Mouse (Mus musculus): ENCODE results near the gene Smyd4. TPM values are rescaled to one million over a fixed set of nuclear protein-coding genes. Genes with fewer than 3 reads are reported as not detected.

Gene Smyd4
- polyA plus RNA-seq, 1 experiment, result 0.67 TPM

GRCm38 (mm10) chr11:75403301-75404052, 55.2 kb downstream of the Smyd4 start:
- TF ChIP-seq GATA1 (IDR thresholded peaks at IDR 0.05; ENCODE audit: low read length), result no peak

DNA sequence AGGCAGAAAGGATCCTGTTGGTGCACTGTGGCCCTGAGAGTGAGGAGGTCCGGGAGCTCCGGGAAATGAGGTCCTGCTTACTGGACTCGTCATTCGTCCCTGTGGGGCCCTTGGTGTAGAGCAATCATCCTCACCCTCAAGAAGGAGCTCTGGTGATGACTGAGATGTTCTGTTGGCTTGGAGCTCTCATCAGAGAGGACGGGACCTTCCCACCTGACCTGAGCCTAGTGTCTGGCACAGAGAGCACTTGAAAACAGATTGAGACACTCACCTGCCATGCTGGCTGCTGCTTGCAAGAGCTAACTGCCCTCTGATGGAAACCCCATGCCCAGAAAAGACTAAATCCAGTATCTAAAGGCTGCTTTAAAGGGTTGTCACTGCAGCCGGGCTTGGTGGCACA, 56.6 kb downstream of the Smyd4 start:
- TF ChIP-seq GATA1 (IDR thresholded peaks at IDR 0.05; ENCODE audit: low read length), result no peak

DNA sequence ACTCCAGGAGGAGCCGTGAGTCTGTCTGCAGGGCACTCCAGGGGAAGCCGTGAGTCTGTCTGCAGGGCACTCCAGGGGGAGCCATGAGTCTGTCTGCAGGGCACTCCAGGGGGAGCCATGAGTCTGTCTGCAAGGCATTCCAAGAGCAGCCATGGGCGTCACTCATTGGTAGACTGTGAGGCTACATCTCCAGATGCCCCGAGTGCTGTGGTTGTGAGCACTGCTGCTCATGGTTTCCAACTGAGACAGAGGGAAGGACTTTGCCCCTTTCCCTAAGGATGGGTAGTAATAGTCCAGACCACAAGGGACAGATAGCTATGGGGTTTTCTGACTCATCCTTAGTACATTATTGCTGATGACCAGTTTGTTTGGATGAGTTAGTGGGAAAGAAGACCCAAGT, 57.9 kb downstream of the Smyd4 start:
- no peak for TF ChIP-seq GATA1 (IDR thresholded peaks at IDR 0.05; ENCODE audit: low read length)

DNA sequence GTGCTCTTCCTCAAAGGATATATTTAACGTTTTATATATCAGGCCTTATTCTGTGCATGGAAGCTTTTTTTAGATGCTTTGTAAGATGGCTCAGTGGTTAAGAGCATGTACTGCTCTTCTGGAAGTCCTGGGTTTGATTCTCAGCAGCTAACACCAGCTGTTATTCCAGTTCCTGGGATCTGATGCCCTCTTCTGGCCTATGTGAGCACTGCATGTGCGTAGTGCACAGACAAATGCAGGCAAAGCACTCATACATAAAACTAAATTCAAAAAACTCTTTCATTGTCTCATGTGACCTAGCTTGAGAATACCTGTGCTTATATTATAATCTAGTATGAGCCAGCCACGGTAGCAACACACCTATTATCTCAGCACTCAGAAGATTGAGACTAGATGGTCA, 58.6 kb downstream of the Smyd4 start:
- TF ChIP-seq GATA1 (IDR thresholded peaks at IDR 0.05; ENCODE audit: low read length), result no peak

GRCm38 (mm10) chr11:75409679-75410575, 61.7 kb downstream of the Smyd4 start:
- TF ChIP-seq GATA1 (IDR thresholded peaks at IDR 0.05; ENCODE audit: low read length), result no peak

GRCm38 (mm10) chr11:75410591-75410990, 62.4 kb downstream of the Smyd4 start:
- no peak for TF ChIP-seq GATA1 (IDR thresholded peaks at IDR 0.05; ENCODE audit: low read length)

- no peak for TF ChIP-seq GATA1 (IDR thresholded peaks at IDR 0.05; ENCODE audit: low read length)
Measured at GRCm38 (mm10) chr11:75415096-75415495, 66.9 kb downstream of the Smyd4 start.

GRCm38 (mm10) chr11:75415994-75416393, 67.8 kb downstream of the Smyd4 start:
- TF ChIP-seq GATA1 (IDR thresholded peaks at IDR 0.05; ENCODE audit: low read length), result no peak

DNA sequence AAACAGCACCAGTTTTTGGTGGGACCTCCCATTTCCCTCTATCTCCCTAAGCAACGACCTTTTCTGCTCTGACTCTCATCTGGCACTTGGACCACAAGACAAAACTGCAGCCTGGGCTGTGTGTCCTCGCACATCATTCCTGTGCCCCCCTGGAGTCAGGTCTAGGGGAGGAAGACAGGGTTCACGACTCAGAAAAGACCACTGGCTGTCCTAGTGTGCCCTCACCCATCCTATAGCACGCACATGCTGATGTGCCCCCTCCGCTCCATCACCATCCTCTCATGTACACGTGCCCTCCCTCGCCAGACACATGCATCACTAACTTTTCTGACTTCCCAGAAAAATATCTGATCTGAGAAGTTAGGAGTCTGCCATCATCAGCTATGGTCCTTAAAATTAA, 71.8 kb downstream of the Smyd4 start:
- TF ChIP-seq GATA1 (IDR thresholded peaks at IDR 0.05; ENCODE audit: low read length), result no peak

DNA sequence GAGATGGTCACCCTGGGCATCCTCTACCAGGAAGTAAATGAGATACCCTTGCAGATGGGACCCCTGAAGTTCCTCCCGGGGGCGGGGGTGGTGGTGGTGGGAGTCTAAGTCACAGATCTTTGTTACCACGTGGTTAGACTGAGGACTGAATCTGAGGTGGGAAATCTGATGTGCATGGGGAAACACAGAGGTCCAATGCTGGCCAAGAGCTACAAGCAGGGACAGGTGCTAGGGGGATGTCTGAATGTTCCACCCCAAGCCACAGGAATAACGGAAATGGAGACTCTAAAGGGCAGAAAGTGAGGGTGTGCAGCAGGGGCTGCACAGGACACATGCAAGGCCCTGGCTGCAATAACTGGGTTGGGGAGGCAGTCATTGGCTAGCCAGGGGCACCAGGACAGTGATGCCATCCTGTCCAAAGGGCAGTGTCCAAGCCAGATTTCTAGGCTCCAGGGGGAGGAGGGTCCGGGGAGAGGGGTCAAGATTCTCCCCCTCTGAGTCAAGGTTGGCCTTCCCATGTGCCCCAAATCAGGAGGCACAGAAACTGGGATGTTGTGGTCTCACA, 72.7 kb downstream of the Smyd4 start:
- no peak for TF ChIP-seq GATA1 (IDR thresholded peaks at IDR 0.05; ENCODE audit: low read length)

GRCm38 (mm10) chr11:75421375-75422012, 73.3 kb downstream of the Smyd4 start:
- TF ChIP-seq GATA1 (IDR thresholded peaks at IDR 0.05; ENCODE audit: low read length), result no peak

- TF ChIP-seq GATA1 (IDR thresholded peaks at IDR 0.05; ENCODE audit: low read length), result no peak
Measured at GRCm38 (mm10) chr11:75422013-75422792, 74.0 kb downstream of the Smyd4 start, which contains the start of gene Serpinf1. Gene Serpinf1, minus strand, starts transcription at chr11:75422701.

DNA sequence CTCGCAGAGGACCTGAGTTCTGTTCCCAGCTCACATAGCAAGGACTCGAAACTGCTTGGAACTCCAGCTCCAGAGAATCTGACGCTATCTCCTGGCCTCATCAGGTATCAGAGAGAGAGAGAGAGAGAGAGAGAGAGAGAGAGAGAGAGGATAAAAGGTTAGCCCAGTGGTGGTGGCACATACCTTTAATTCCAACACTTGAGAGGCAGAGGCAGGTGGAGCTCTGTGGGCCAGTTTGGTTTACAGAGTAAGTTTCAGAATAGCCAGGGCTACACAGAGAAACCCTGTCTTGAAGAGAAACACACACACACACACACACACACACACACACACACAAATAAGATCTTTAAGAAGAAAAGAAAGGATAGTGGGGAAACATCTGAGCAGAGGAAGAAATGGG, 74.9 kb downstream of the Smyd4 start:
- no peak for TF ChIP-seq GATA1 (IDR thresholded peaks at IDR 0.05; ENCODE audit: low read length)

- no peak for TF ChIP-seq GATA1 (IDR thresholded peaks at IDR 0.05; ENCODE audit: low read length)
Measured at GRCm38 (mm10) chr11:75424033-75424432, 75.8 kb downstream of the Smyd4 start.

GRCm38 (mm10) chr11:75424459-75424858, 76.2 kb downstream of the Smyd4 start:
- TF ChIP-seq GATA1 (IDR thresholded peaks at IDR 0.05; ENCODE audit: low read length), result no peak

Data from G1E-ER4 (cell line).